Mouse (Mus musculus) small intestine, adult 2 months (tissue): Measurements from ENCODE around the gene Hist1h2bk. TPM values are rescaled to one million over a fixed set of nuclear protein-coding genes. Genes with fewer than 3 reads are reported as not detected.
A peak's percentile ranks its signal among the peaks of the same experiment; 100 is the strongest.
"Not testable (repeated sequence)": the region's sequence is repeated elsewhere in the genome, so short reads cannot be mapped to it uniquely, and the experiment has no call there.

ENCODE experiments used
- H3K27ac ChIP-seq: fragments of 200-500 bp; 2 replicates; pipeline ENCODE4 v1.5.1; 2012; ENCODE audit warnings: low read depth, low read length, control low read depth, inconsistent platforms; ENCODE audit not compliant: insufficient read depth
- H3K27me3 ChIP-seq: fragments of 200-500 bp; 2 replicates; pipeline ENCODE4 v1.6.1; 2012; ENCODE audit warnings: mild to moderate bottlenecking, moderate library complexity, low read length, inconsistent platforms; ENCODE audit not compliant: control insufficient read depth, insufficient read depth
- H3K36me3 ChIP-seq: fragments of 200-500 bp; 2 replicates; pipeline ENCODE4 v1.6.1; 2012; ENCODE audit warnings: mild to moderate bottlenecking, low read length, control low read depth, inconsistent platforms; ENCODE audit not compliant: control insufficient read depth, insufficient read depth
- H3K4me1 ChIP-seq: fragments of 200-500 bp; 2 replicates; pipeline ENCODE4 v1.6.1; 2012; ENCODE audit warnings: low read length, inconsistent platforms, mixed read lengths; ENCODE audit not compliant: control insufficient read depth, insufficient read depth, insufficient read length
- H3K4me3 ChIP-seq: fragments of 200-500 bp; 2 replicates; pipeline ENCODE4 v1.5.1; 2012; ENCODE audit warnings: low read depth, mild to moderate bottlenecking, control low read depth, inconsistent platforms, low read length, moderate library complexity
- CTCF ChIP-seq: fragments of 200-500 bp; IDR thresholded peaks from 2 replicates; pipeline ENCODE4 v1.5.1; 2012; ENCODE audit warnings: low read depth, mild to moderate bottlenecking, control low read depth, inconsistent platforms, low read length, moderate library complexity, mixed read lengths; ENCODE audit not compliant: insufficient replicate concordance, insufficient read length; ENCODE audit errors: extremely low read depth
- POLR2A ChIP-seq: fragments of 200-500 bp; IDR thresholded peaks from 2 replicates; pipeline ENCODE4 v1.6.1; 2012; ENCODE audit warnings: low read depth, mild to moderate bottlenecking, control low read depth, inconsistent platforms, low read length, moderate library complexity
- WGBS: fragments of 180-500 bp; shearing (Covaris S2); methylation state at CpG from one replicate; pipeline ENCODE4 v1.1.7; 2018; 5-methylcytosine and 5-hydroxymethylcytosine counted together
- polyA plus RNA-seq: library from polyadenylated mRNA; depleted of rRNA; stranded (reverse); fragments of >200 nt; gene quantifications from 2 replicates; pipeline ENCODE4 v1.2.3, GENCODE M21; 2012; rRNA removed

Hist1h2bk gene
- polyA plus RNA-seq, result 34.9 and 41.4 TPM in 2 replicates

GRCm38 (mm10) chr13:22035267-22036148 is at the start of gene Hist1h2bk, which contains the start of gene Hist1h2ah:
Gene Hist1h2bk, plus strand, starts transcription at chr13:22035870.
Gene Hist1h2ah, minus strand, starts transcription at chr13:22035568.
- not testable (repeated sequence) for H3K36me3 ChIP-seq, H3K4me1 ChIP-seq, H3K27me3 ChIP-seq
- 0 out of 2 replicates have a peak, but pooled peaks have one; percentile 27 for TF ChIP-seq POLR2A
- H3K4me3 ChIP-seq, result peak within 1 kb of the TSS; percentile 64
- under 1% methylated on average over 31 of the region's 69 CpGs for WGBS
- H3K27ac ChIP-seq, result peak within 1 kb of the TSS; percentile 58

- 87% methylated on average over 5 of the region's 5 CpGs for WGBS
- H3K27me3 ChIP-seq, result peaks cover 32% of the 10 kb centered on the region
- no peak overlapping the region for H3K27ac ChIP-seq
- peaks cover 6% of the 10 kb centered on the region; the same call in 1 of the 2 replicates for H3K4me1 ChIP-seq
- H3K4me3 ChIP-seq, result no peak overlapping the region
- TF ChIP-seq POLR2A (no peak), CTCF (no peak)
- H3K36me3 ChIP-seq, result no peaks in the 10 kb centered on the region
Measured at GRCm38 (mm10) chr13:21992550-21992949, 43.1 kb upstream of the Hist1h2bk start.

GRCm38 (mm10) chr13:21993957-21994738 is 41.5 kb upstream of the Hist1h2bk start:
- Histone ChIP-seq H3K36me3 (no peaks in the 10 kb centered on the region), H3K4me3 (no peak overlapping the region), H3K4me1 (peaks cover 6% of the 10 kb centered on the region; the same call in 1 of the 2 replicates), H3K27ac (no peak overlapping the region), H3K27me3 (peaks cover 46% of the 10 kb centered on the region)
- WGBS, result 8% methylated on average over 22 of the region's 22 CpGs
- TF ChIP-seq CTCF (no peak), POLR2A (no peak)

- WGBS, result 8% methylated on average over 8 of the region's 8 CpGs
- no peaks in the 10 kb centered on the region for H3K36me3 ChIP-seq
- no peak overlapping the region for H3K27ac ChIP-seq
- H3K27me3 ChIP-seq, result peaks cover 52% of the 10 kb centered on the region
- peaks cover 6% of the 10 kb centered on the region; the same call in 1 of the 2 replicates for H3K4me1 ChIP-seq
- H3K4me3 ChIP-seq, result peak overlapping the region; percentile 57
- TF ChIP-seq CTCF (no peak), POLR2A (no peak)
Measured at GRCm38 (mm10) chr13:21994896-21995295, 40.8 kb upstream of the Hist1h2bk start.

GRCm38 (mm10) chr13:21995331-21995914 is 40.2 kb upstream of the Hist1h2bk start:
- peaks cover 56% of the 10 kb centered on the region for H3K27me3 ChIP-seq
- 2% methylated on average over 21 of the region's 21 CpGs for WGBS

GRCm38 (mm10) chr13:21996101-21996839 is 39.4 kb upstream of the Hist1h2bk start:
- Histone ChIP-seq H3K4me1 (peaks cover 6% of the 10 kb centered on the region; the same call in 1 of the 2 replicates), H3K4me3 (0 out of 2 replicates have a peak overlapping the region, but pooled peaks have one; percentile 24), H3K36me3 (no peaks in the 10 kb centered on the region), H3K27ac (no peak overlapping the region), H3K27me3 (peaks cover 56% of the 10 kb centered on the region)
- TF ChIP-seq CTCF (no peak), POLR2A (no peak)
- 7% methylated on average over 12 of the region's 12 CpGs for WGBS

More at GRCm38 (mm10) chr13:21995331-21995914, 40.2 kb upstream of the Hist1h2bk start:
- peaks cover 6% of the 10 kb centered on the region; the same call in 1 of the 2 replicates for H3K4me1 ChIP-seq
- H3K27ac ChIP-seq, result no peak overlapping the region
- TF ChIP-seq POLR2A, result no peak
- no peak for TF ChIP-seq CTCF
- H3K36me3 ChIP-seq, result no peaks in the 10 kb centered on the region
- H3K4me3 ChIP-seq, result peak overlapping the region; percentile 57
